Mouse (Mus musculus) CH12.LX (cell line): ENCODE results near the gene Nbea. TPM values are rescaled to one million over a fixed set of nuclear protein-coding genes. Genes with fewer than 3 reads are reported as not detected.

ENCODE experiments used
- DNase-seq: peaks from one replicate; pipeline ENCODE4 v3.0.0-alpha.2; 2013; ENCODE audit errors: extremely low read depth
- H3K27ac ChIP-seq: 2 replicates; pipeline ENCODE4 v1.5.1; 2012; ENCODE audit warnings: low read depth, mild to moderate bottlenecking, control low read depth, moderate library complexity; ENCODE audit not compliant: insufficient read depth
- H3K27me3 ChIP-seq: replicated peaks from 2 replicates; pipeline ENCODE3; 2012; ENCODE audit warnings: inconsistent platforms
- H3K36me3 ChIP-seq, 2 experiments: replicated peaks in 1 of 2; 2 replicates each; pipeline versions ENCODE3 to v1.6.1; 2012; ENCODE audit warnings: inconsistent platforms in 1 of 2, low read length in 1 of 2, mild to moderate bottlenecking in 1 of 2, mixed read lengths in 1 of 2, moderate library complexity in 1 of 2; ENCODE audit not compliant: control insufficient read depth in 1 of 2, insufficient read depth in 1 of 2
- H3K4me1 ChIP-seq, 2 experiments: 2 replicates each; pipeline ENCODE4 v1.6.1; 2012; ENCODE audit warnings: inconsistent platforms in 1 of 2, moderate library complexity in 1 of 2; ENCODE audit not compliant: insufficient read depth in 2 of 2, control insufficient read depth in 1 of 2
- H3K4me2 ChIP-seq: 2 replicates; pipeline ENCODE4 v1.6.1; 2012; ENCODE audit warnings: low read depth, mild to moderate bottlenecking, control low read depth; ENCODE audit not compliant: poor library complexity, insufficient read depth, severe bottlenecking
- H3K4me3 ChIP-seq, 3 experiments: fragments of 150-350 bp in 1 of 3; sonication (generic) in 1 of 3; replicated peaks in 1 of 3; 2 replicates each; pipeline versions ENCODE3 to v1.5.1; 2011 to 2012; ENCODE audit warnings: low read depth in 2 of 3, low read length in 2 of 3, mild to moderate bottlenecking in 2 of 3, moderate library complexity in 2 of 3, control low read depth in 1 of 3, improper control_type of control experiment in 1 of 3, inconsistent platforms in 1 of 3, mixed read lengths in 1 of 3; ENCODE audit not compliant: poor library complexity in 1 of 3
- H3K79me2 ChIP-seq: replicated peaks from 2 replicates; pipeline ENCODE4 v1.6.1; 2012; ENCODE audit warnings: mild to moderate bottlenecking, moderate library complexity; ENCODE audit not compliant: control insufficient read depth, poor library complexity, insufficient read depth, severe bottlenecking; ENCODE audit errors: extremely low read depth
- H3K9ac ChIP-seq: 2 replicates; pipeline ENCODE4 v1.6.1; 2012; ENCODE audit warnings: low read depth, mild to moderate bottlenecking, control low read depth, moderate library complexity; ENCODE audit not compliant: insufficient read depth
- H3K9me3 ChIP-seq: replicated peaks from 2 replicates; pipeline ENCODE3; 2012; ENCODE audit warnings: low read length, inconsistent platforms, mixed read lengths
- CHD1 ChIP-seq: IDR thresholded peaks from 2 replicates; pipeline ENCODE4 v1.6.1; 2012; ENCODE audit warnings: low read depth, low read length, improper control_type of control experiment, inconsistent platforms
- E2F4 ChIP-seq: IDR thresholded peaks from 2 replicates; pipeline ENCODE4 v1.6.1; 2011; ENCODE audit warnings: low read depth, low read length, improper control_type of control experiment; ENCODE audit not compliant: insufficient replicate concordance
- GABPA ChIP-seq: IDR thresholded peaks from 2 replicates; pipeline ENCODE4 v1.6.1; 2012; ENCODE audit warnings: low read depth, low read length, improper control_type of control experiment, inconsistent platforms; ENCODE audit not compliant: insufficient replicate concordance
- HCFC1 ChIP-seq: IDR thresholded peaks from 2 replicates; pipeline ENCODE4 v1.6.1; 2012; ENCODE audit warnings: low read depth, mild to moderate bottlenecking, inconsistent platforms, low read length, improper control_type of control experiment
- JUN ChIP-seq: IDR thresholded peaks from 2 replicates; pipeline ENCODE4 v1.6.1; 2011; ENCODE audit warnings: low read depth, mild to moderate bottlenecking, low read length, improper control_type of control experiment, moderate library complexity; ENCODE audit not compliant: insufficient read depth
- MEF2A ChIP-seq: IDR thresholded peaks from 2 replicates; pipeline ENCODE4 v1.6.1; 2014; ENCODE audit warnings: low read depth, mild to moderate bottlenecking, inconsistent platforms, low read length, improper control_type of control experiment, borderline replicate concordance
- MXI1 ChIP-seq: IDR thresholded peaks from 2 replicates; pipeline ENCODE4 v1.6.1; 2011; ENCODE audit warnings: mild to moderate bottlenecking, low read depth, low read length, improper control_type of control experiment
- NELFE ChIP-seq: IDR thresholded peaks from 2 replicates; pipeline ENCODE4 v1.6.1; 2011; ENCODE audit warnings: low read depth, low read length, improper control_type of control experiment
- PAX5 ChIP-seq: IDR thresholded peaks from 2 replicates; pipeline ENCODE4 v1.6.1; 2012; ENCODE audit warnings: low read length, inconsistent platforms, mixed read lengths
- POLR2AphosphoS2 ChIP-seq: IDR thresholded peaks from 2 replicates; pipeline ENCODE4 v1.6.1; 2011; ENCODE audit warnings: low read depth, low read length, improper control_type of control experiment
- RCOR1 ChIP-seq: conservative IDR thresholded peaks from 2 replicates; pipeline ENCODE4 v1.6.1; 2012; ENCODE audit warnings: low read depth, mild to moderate bottlenecking, inconsistent platforms, low read length, improper control_type of control experiment
- SIN3A ChIP-seq: IDR thresholded peaks from 2 replicates; pipeline ENCODE4 v1.6.1; 2012; ENCODE audit warnings: low read length, improper control_type of control experiment, inconsistent platforms
- TBP ChIP-seq: conservative IDR thresholded peaks from 2 replicates; pipeline ENCODE4 v1.6.1; 2011; ENCODE audit warnings: low read depth, low read length, improper control_type of control experiment
- TCF12 ChIP-seq: IDR thresholded peaks from 2 replicates; pipeline ENCODE4 v1.6.1; 2014; ENCODE audit warnings: low read depth, mild to moderate bottlenecking, inconsistent platforms, low read length, improper control_type of control experiment
- UBTF ChIP-seq: IDR thresholded peaks from 2 replicates; pipeline ENCODE4 v1.6.1; 2012; ENCODE audit warnings: low read depth, mild to moderate bottlenecking, inconsistent platforms, low read length, improper control_type of control experiment, moderate library complexity
- ZKSCAN1 ChIP-seq: IDR thresholded peaks from 2 replicates; pipeline ENCODE4 v1.6.1; 2012; ENCODE audit warnings: low read depth, inconsistent platforms, low read length, improper control_type of control experiment, borderline replicate concordance
- ZMIZ1 ChIP-seq: IDR thresholded peaks from 2 replicates; pipeline ENCODE4 v1.6.1; 2012; ENCODE audit warnings: low read depth, mild to moderate bottlenecking, inconsistent platforms, low read length, improper control_type of control experiment
- ZNF384 ChIP-seq: IDR thresholded peaks from 2 replicates; pipeline ENCODE4 v1.6.1; 2012; ENCODE audit warnings: low read depth, low read length, improper control_type of control experiment, inconsistent platforms
- dilution Hi-C: fragments of 300-500 bp; cut with MboI; formaldehyde crosslinking; loops from 2 replicates; pipeline ENCODE4 v1.14.3; 2020; ENCODE audit warnings: low sequenced_read_pairs; ENCODE audit not compliant: extremely low pct_unique_long_range_greater_than_20kb, extremely low pct_ligation_motif_present
- in situ Hi-C: fragments of 300-500 bp; cut with MboI; formaldehyde crosslinking; loops from 3 replicates; pipeline ENCODE4 v1.14.3; 2019; ENCODE audit warnings: low sequenced_read_pairs, low pct_ligation_motif_present, low pct_unique_long_range_greater_than_20kb, mixed read lengths
- polyA plus RNA-seq: library from polyadenylated mRNA; unstranded; fragments of >175 nt; gene quantifications from 2 replicates; pipeline ENCODE4 v1.2.1, GENCODE M21; 2012; ENCODE audit warnings: low read depth; ENCODE audit not compliant: insufficient read length
- total RNA-seq, 2 experiments: library from RNA; depleted of rRNA; stranded (reverse); fragments of 300-350 nt in 1 of 2; fragments of >200 nt in 1 of 2; gene quantifications; 2 replicates each; pipeline ENCODE4 v1.2.3; 2012 to 2014

Gene Nbea
- total and polyA plus RNA-seq, 3 experiments: 0.04 TPM; not detected in 2

DNA sequence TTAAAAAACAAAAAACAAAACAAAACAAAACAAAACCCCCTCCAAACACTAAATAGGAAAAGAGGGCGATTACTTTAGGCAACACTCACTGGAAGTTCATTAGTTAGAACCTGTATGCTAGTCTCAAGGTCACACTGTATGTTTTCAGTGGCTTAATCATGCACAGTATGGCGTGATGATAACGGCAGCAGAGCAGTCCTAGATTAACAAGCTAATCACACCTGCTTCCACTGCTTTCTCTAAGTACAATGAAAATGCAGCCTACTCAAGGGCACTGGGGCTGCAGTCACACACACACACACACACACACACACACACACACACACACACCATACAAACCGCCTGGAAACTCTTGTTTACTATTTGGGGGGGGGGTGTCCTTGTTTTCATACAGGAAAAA, 406.0 kb downstream of the Nbea start:
- H3K36me3 ChIP-seq: no peaks in the 10 kb centered on the region
- no peak for DNase-seq
- no peak overlapping the region for H3K27ac ChIP-seq
- no peaks in the 10 kb centered on the region for H3K79me2 ChIP-seq
- H3K9ac ChIP-seq: no peak overlapping the region
- dilution Hi-C loops (no loop called here), in situ Hi-C loops (no loop called here)
- H3K27me3 ChIP-seq: no peaks in the 10 kb centered on the region
- peaks cover 42% of the 10 kb centered on the region for H3K9me3 ChIP-seq
- H3K4me3 ChIP-seq: no peak overlapping the region
- H3K4me2 ChIP-seq: no peak overlapping the region
- TF ChIP-seq ZKSCAN1 (no peak), NELFE (no peak), SIN3A (no peak), MXI1 (no peak), E2F4 (no peak), TBP (no peak), UBTF (no peak), GABPA (no peak), TCF12 (no peak), HCFC1 (no peak), ZNF384 (no peak)
- H3K4me1 ChIP-seq: no peaks in the 10 kb centered on the region

DNA sequence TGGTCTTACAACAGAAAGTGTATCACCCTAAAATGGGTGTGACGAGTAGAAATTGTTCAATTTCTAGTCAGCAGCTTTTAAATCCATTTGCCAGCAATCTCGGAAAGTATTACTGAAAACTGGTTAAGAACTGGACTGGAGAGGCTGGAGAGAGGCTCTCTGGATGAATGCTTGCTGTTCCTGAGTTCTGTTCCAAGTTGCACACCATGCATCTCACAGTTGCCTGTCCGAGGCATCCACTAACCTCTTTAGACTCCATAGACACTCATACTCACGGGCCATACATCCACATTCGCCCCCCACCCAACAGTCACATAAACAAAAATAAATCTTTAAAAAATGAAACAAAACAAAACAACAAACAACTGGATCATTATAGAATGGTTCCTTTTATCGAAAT, 407.7 kb downstream of the Nbea start:
- in situ Hi-C loops: no loop called here

DNA sequence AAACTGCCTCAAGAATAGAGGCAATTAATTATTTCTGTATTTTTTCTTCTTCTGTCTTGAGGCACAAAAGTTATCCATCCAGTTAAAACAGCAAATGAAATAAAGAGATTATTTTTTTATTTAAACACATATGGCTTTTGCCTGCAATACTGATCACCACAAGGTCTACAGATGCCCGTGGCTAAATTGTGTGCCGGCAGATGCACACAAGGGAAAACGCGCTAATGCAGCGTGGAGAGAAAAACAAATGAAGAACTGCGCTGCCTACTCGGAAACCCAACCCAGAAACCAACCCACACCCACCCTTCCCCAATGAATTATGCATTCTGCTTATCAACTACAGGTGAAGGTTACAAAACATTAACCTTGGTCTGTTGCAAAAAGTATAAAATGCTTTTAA, 408.3 kb downstream of the Nbea start:
- H3K79me2 ChIP-seq: no peaks in the 10 kb centered on the region
- no peaks in the 10 kb centered on the region for H3K36me3 ChIP-seq
- H3K27me3 ChIP-seq: no peaks in the 10 kb centered on the region
- in situ Hi-C loops (no loop called here), dilution Hi-C loops (no loop called here)
- no peak overlapping the region for H3K9ac ChIP-seq
- DNase-seq: no peak
- H3K4me2 ChIP-seq: no peak overlapping the region
- no peak overlapping the region for H3K4me3 ChIP-seq
- no peaks in the 10 kb centered on the region for H3K4me1 ChIP-seq
- TF ChIP-seq ZKSCAN1 (no peak), E2F4 (no peak)
- peaks cover 35% of the 10 kb centered on the region for H3K9me3 ChIP-seq
- no peak overlapping the region for H3K27ac ChIP-seq

More for the DNA sequence above, 407.7 kb downstream of the Nbea start:
- no peaks in the 10 kb centered on the region for H3K79me2 ChIP-seq
- DNase-seq: no peak
- dilution Hi-C loops: no loop called here
- H3K9me3 ChIP-seq: peaks cover 37% of the 10 kb centered on the region
- no peaks in the 10 kb centered on the region for H3K36me3 ChIP-seq
- TF ChIP-seq ZMIZ1: no peak
- TF ChIP-seq TCF12: no peak
- TF ChIP-seq MXI1: no peak
- no peak for TF ChIP-seq JUN
- no peak for TF ChIP-seq E2F4
- TF ChIP-seq CHD1: no peak
- TF ChIP-seq ZNF384: no peak
- TF ChIP-seq PAX5: no peak
- TF ChIP-seq RCOR1: no peak
- TF ChIP-seq POLR2AphosphoS2: no peak
- TF ChIP-seq MEF2A: no peak
- TF ChIP-seq, all 38 proteins: peak for 0
- Histone ChIP-seq H3K9ac (no peak overlapping the region), H3K27ac (no peak overlapping the region), H3K27me3 (no peaks in the 10 kb centered on the region), H3K4me2 (no peak overlapping the region), H3K4me1 (no peaks in the 10 kb centered on the region), H3K4me3 (no peak overlapping the region)
